Mouse (Mus musculus) liver, adult 2 months (tissue): ENCODE measurements around the gene B430218F22Rik. TPM values are rescaled to one million over a fixed set of nuclear protein-coding genes. Genes with fewer than 3 reads are reported as not detected.
"Not testable (repeated sequence)": the region's sequence is repeated elsewhere in the genome, so short reads cannot be mapped to it uniquely, and the experiment has no call there.

Experiments
- DNase-seq: peaks from one replicate; pipeline ENCODE4 v3.0.0-alpha.2; 2011; ENCODE audit warnings: low read depth, low spot score; ENCODE audit errors: extremely low read depth
- H3K27ac ChIP-seq: fragments of 200-500 bp; replicated peaks from 2 replicates; pipeline ENCODE4 v1.5.1; 2012; ENCODE audit warnings: low read depth, mild to moderate bottlenecking, control low read depth, inconsistent platforms, low read length; ENCODE audit not compliant: insufficient read depth
- H3K27me3 ChIP-seq: fragments of 200-500 bp; 2 replicates; pipeline ENCODE4 v1.6.1; 2012; ENCODE audit warnings: mild to moderate bottlenecking, moderate library complexity, low read length, inconsistent platforms; ENCODE audit not compliant: control insufficient read depth, insufficient read depth
- H3K36me3 ChIP-seq: fragments of 200-500 bp; 2 replicates; pipeline ENCODE4 v1.6.1; 2012; ENCODE audit warnings: low read length, inconsistent platforms; ENCODE audit not compliant: control insufficient read depth, insufficient read depth
- H3K4me1 ChIP-seq: fragments of 200-500 bp; 2 replicates; pipeline ENCODE4 v1.6.1; 2011; ENCODE audit warnings: low read length; ENCODE audit not compliant: control insufficient read depth, insufficient read depth
- H3K4me3 ChIP-seq: fragments of 200-500 bp; 2 replicates; pipeline ENCODE4 v1.5.1; 2011; ENCODE audit warnings: low read depth, mild to moderate bottlenecking, control low read depth, low read length, moderate library complexity; ENCODE audit not compliant: insufficient read depth
- H3K79me2 ChIP-seq: fragments of 200-500 bp; 2 replicates; pipeline ENCODE4 v1.6.1; 2012; ENCODE audit warnings: inconsistent platforms, mild to moderate bottlenecking, low read length, moderate library complexity; ENCODE audit not compliant: control insufficient read depth, insufficient read depth
- H3K9ac ChIP-seq: fragments of 200-500 bp; 2 replicates; pipeline ENCODE4 v1.6.1; 2012; ENCODE audit warnings: low read depth, mild to moderate bottlenecking, control low read depth, inconsistent platforms, low read length
- CTCF ChIP-seq: fragments of 200-500 bp; IDR thresholded peaks from 2 replicates; pipeline ENCODE4 v1.5.1; 2011; ENCODE audit warnings: low read depth, low read length, control low read depth
- POLR2A ChIP-seq: fragments of 200-500 bp; IDR thresholded peaks from 2 replicates; pipeline ENCODE4 v1.6.1; 2011; ENCODE audit warnings: low read length, control low read depth; ENCODE audit not compliant: insufficient read depth; ENCODE audit errors: extremely low read depth
- WGBS: fragments of 180-500 bp; shearing (Covaris S2); methylation state at CpG from one replicate; pipeline ENCODE4 v1.1.7; 2018; 5-methylcytosine and 5-hydroxymethylcytosine counted together
- polyA plus RNA-seq: library from polyadenylated mRNA; depleted of rRNA; stranded (reverse); fragments of >200 nt; gene quantifications from 2 replicates; pipeline ENCODE4 v1.2.3, GENCODE M21; 2012
- total RNA-seq: library from RNA; depleted of rRNA; stranded (reverse); fragments of >200 nt; gene quantifications from 2 replicates; pipeline ENCODE4 v1.2.3, GENCODE M21; 2014

Gene B430218F22Rik
- total and polyA plus RNA-seq, 2 experiments = 0.05 to 0.09 TPM

GRCm38 (mm10) chr13:118379155-118379554 is 7.3 kb upstream of the B430218F22Rik start:
- Histone ChIP-seq H3K27ac (no peak overlapping the region), H3K36me3 (peaks cover 34% of the 10 kb centered on the region), H3K79me2 (no peaks in the 10 kb centered on the region), H3K27me3 (no peaks in the 10 kb centered on the region), H3K4me3 (no peak overlapping the region), H3K4me1 (no peaks in the 10 kb centered on the region), H3K9ac (no peak overlapping the region)
- TF ChIP-seq CTCF = peak; percentile 73; the same call in 1 of the 2 replicates
- no peak for TF ChIP-seq POLR2A
- DNase-seq = peak; percentile 27
- WGBS = 75% methylated on average over 1 of the region's 1 CpGs

GRCm38 (mm10) chr13:118380381-118380780 is 6.0 kb upstream of the B430218F22Rik start:
- TF ChIP-seq CTCF (no peak), POLR2A (no peak)
- peaks cover 36% of the 10 kb centered on the region for H3K36me3 ChIP-seq
- WGBS = 65% methylated on average over 10 of the region's 10 CpGs
- no peak for DNase-seq
- H3K79me2 ChIP-seq = no peaks in the 10 kb centered on the region
- no peak overlapping the region for H3K9ac ChIP-seq
- H3K4me1 ChIP-seq = no peaks in the 10 kb centered on the region
- H3K4me3 ChIP-seq = no peak overlapping the region
- no peaks in the 10 kb centered on the region for H3K27me3 ChIP-seq
- H3K27ac ChIP-seq = no peak overlapping the region

- H3K27ac ChIP-seq, DNase-seq, H3K4me1 ChIP-seq, H3K9ac ChIP-seq, H3K27me3 ChIP-seq, H3K79me2 ChIP-seq: not testable (repeated sequence)
- WGBS = 5% methylated on average over 10 of the region's 10 CpGs
- Histone ChIP-seq H3K36me3 (peaks cover 18% of the 10 kb centered on the region), H3K4me3 (peak overlapping the region; percentile 39)
Observed at GRCm38 (mm10) chr13:118387448-118387801, 995 bp downstream of the B430218F22Rik start.

GRCm38 (mm10) chr13:118395803-118396202 is 9.4 kb downstream of the B430218F22Rik start:
- H3K4me3 ChIP-seq = no peak overlapping the region
- no peak for DNase-seq
- no peaks in the 10 kb centered on the region for H3K4me1 ChIP-seq
- no peaks in the 10 kb centered on the region for H3K79me2 ChIP-seq
- H3K36me3 ChIP-seq = no peaks in the 10 kb centered on the region
- 83% methylated on average over 3 of the region's 3 CpGs for WGBS
- H3K9ac ChIP-seq = no peak overlapping the region
- no peak overlapping the region for H3K27ac ChIP-seq
- no peaks in the 10 kb centered on the region for H3K27me3 ChIP-seq
- TF ChIP-seq POLR2A = no peak
- no peak for TF ChIP-seq CTCF

GRCm38 (mm10) chr13:118400340-118400739 is 13.9 kb downstream of the B430218F22Rik start:
- H3K4me3 ChIP-seq = no peak overlapping the region

GRCm38 (mm10) chr13:118403544-118403943 is 17.1 kb downstream of the B430218F22Rik start:
- DNase-seq = peak; percentile 28
- Histone ChIP-seq H3K79me2 (no peaks in the 10 kb centered on the region), H3K27ac (no peak overlapping the region), H3K9ac (no peak overlapping the region), H3K36me3 (no peaks in the 10 kb centered on the region), H3K4me1 (no peaks in the 10 kb centered on the region), H3K27me3 (no peaks in the 10 kb centered on the region), H3K4me3 (no peak overlapping the region)
- TF ChIP-seq CTCF = peak; percentile 66
- TF ChIP-seq POLR2A = no peak

More at GRCm38 (mm10) chr13:118400340-118400739, 13.9 kb downstream of the B430218F22Rik start:
- 67% methylated on average over 6 of the region's 6 CpGs for WGBS
- DNase-seq = no peak
- Histone ChIP-seq H3K36me3 (no peaks in the 10 kb centered on the region), H3K79me2 (no peaks in the 10 kb centered on the region), H3K9ac (no peak overlapping the region), H3K4me1 (no peaks in the 10 kb centered on the region), H3K27me3 (no peaks in the 10 kb centered on the region), H3K27ac (no peak overlapping the region)
- TF ChIP-seq POLR2A (no peak), CTCF (no peak)
